Mouse (Mus musculus): ENCODE measurements around the gene Sez6. TPM values are rescaled to one million over a fixed set of nuclear protein-coding genes. Genes with fewer than 3 reads are reported as not detected.
A peak's percentile ranks its signal among the peaks of the same experiment; 100 is the strongest.

Gene Sez6
- polyA plus RNA-seq, 1 experiment from 2014 or later, result 2.0 TPM

DNA sequence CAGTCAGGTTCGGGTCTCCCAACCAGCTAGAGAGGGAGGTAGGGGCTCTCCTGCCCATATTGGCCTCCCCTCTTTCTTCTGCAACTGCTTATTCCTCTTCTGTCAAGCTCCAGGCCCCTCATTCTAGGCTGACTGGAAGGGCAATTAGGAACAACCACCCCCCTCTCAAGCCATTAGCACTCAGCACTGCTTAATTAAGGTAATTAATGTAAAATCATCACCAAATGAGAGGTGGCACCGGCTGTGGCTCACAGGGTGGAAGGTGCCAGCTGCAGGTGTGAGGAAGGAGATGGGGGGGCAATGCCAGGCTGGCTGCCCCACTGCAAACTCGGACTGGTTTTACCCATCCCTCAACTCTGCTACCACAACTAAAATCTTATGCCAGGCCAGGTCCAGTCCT lies 25.8 kb downstream of the Sez6 start:
- Histone ChIP-seq H3K4me2 (replicated peaks) (no peak overlapping the region), H3K4me3 (no peak overlapping the region), H3K4me1 (no peaks in the 10 kb centered on the region), H3K27ac (no peak overlapping the region), H3K9ac (no peak overlapping the region), H3K9me3 (no peaks in the 10 kb centered on the region), H3K36me3 (no peaks in the 10 kb centered on the region), H3K27me3 (peaks cover 27% of the 10 kb centered on the region; the same call in 1 of the 2 replicates)
- WGBS, result 60% methylated on average over 3 of the region's 3 CpGs
- no peak for ATAC-seq (ENCODE audit: insufficient number of reproducible peaks, insufficient read depth, low FRiP score, low TSS enrichment)

DNA sequence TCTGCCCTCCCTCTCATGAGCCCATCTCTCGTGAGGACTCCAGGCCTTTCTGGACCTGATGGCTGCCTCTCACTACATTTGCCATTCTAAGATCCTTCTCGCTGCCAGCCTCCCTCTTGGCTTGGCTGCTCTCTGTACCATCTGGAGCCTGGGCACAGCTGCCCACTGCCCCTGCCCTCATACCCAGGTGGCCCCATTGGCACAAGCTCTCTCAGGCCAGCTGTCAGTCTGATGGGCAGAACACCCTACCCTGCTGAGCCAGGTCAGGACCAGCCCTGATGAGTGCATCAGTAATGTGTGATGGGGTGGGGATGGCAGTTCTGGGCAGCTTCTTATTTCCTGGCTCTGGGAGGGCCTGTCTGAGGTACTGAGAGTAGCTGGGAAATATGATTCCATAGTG lies 27.7 kb downstream of the Sez6 start:
- Histone ChIP-seq H3K9ac (no peak overlapping the region), H3K4me2 (replicated peaks) (no peak overlapping the region), H3K9me3 (no peaks in the 10 kb centered on the region), H3K27ac (no peak overlapping the region), H3K27me3 (peaks cover 32% of the 10 kb centered on the region; the same call in 1 of the 2 replicates), H3K4me1 (no peaks in the 10 kb centered on the region), H3K36me3 (no peaks in the 10 kb centered on the region), H3K4me3 (no peak overlapping the region)
- WGBS, result 88% methylated on average over 2 of the region's 2 CpGs
- no peak for ATAC-seq (ENCODE audit: insufficient number of reproducible peaks, insufficient read depth, low FRiP score, low TSS enrichment)

DNA sequence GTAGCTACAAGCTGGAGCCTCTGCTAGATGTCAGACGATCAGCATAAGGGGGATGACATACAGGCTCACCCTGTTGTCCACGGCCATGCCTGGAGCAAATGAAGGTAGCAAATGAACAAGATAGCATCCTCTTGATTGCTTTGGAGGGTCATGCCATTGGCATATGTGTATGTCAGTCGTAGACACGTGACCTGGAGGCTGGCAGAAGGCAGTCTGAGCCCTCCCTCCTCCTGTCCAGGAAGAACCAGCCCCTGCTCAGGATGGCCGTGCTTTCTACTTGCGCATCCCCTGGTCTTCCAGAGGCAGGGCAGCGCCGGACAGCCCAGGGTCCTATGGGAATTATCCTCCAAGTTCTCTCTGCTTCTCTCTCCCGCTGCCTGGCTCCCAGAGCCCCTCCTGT lies 28.3 kb downstream of the Sez6 start:
- WGBS, result 57% methylated on average over 9 of the region's 9 CpGs
- Histone ChIP-seq H3K4me3 (no peak overlapping the region), H3K4me2 (replicated peaks) (no peak overlapping the region), H3K9me3 (no peaks in the 10 kb centered on the region), H3K27ac (no peak overlapping the region), H3K9ac (no peak overlapping the region), H3K4me1 (no peaks in the 10 kb centered on the region), H3K27me3 (peaks cover 29% of the 10 kb centered on the region; the same call in 1 of the 2 replicates), H3K36me3 (no peaks in the 10 kb centered on the region)
- no peak for ATAC-seq (ENCODE audit: insufficient number of reproducible peaks, insufficient read depth, low FRiP score, low TSS enrichment)

DNA sequence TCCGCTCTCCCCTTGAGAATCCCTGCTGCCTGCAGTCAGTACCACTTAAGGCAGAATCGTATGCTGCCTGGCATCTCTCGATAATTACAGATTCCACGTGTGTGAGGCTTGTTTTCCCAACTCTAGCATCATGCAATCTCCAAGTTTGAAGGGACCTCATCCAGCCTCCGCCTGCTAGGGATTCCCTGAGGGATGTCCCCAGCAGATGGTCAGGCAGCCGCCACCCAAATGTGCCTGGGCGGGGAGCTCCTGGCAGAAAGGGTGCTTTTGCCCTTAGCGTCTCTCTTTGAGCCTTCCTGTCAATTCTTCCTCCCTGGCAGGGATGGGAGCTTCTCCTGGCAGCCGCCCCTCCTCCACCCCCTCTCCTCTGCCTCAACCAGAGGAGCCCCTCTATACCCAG lies 29.6 kb downstream of the Sez6 start:
- ATAC-seq (ENCODE audit: insufficient number of reproducible peaks, insufficient read depth, low FRiP score, low TSS enrichment), result no peak

DNA sequence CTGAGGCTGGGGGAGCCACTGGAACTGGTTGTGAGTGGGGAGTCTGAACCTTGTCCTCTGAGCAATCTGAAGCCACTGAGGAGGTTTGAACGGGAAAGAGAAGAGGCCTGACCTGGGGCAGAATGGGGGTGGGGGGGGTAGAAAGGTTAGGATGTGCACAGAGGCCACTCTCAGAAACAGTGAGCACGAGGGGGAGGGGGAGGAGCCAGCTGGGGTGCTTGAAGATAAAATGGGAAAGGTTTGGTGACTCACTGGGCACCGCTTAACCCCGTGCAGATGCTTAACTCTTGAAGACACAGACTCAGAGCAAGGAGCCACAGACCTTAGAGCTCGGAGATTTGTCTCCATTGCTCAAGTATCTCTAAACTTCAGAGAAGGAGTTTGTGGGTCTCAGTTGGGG lies 30.3 kb downstream of the Sez6 start:
- WGBS, result 40% methylated on average over 5 of the region's 5 CpGs
- Histone ChIP-seq H3K27ac (no peak overlapping the region), H3K9ac (no peak overlapping the region), H3K9me3 (no peaks in the 10 kb centered on the region), H3K4me1 (peaks cover 12% of the 10 kb centered on the region), H3K36me3 (no peaks in the 10 kb centered on the region), H3K4me3 (no peak overlapping the region), H3K4me2 (replicated peaks) (no peak overlapping the region), H3K27me3 (peaks cover 34% of the 10 kb centered on the region; the same call in 1 of the 2 replicates)
- ATAC-seq (ENCODE audit: insufficient number of reproducible peaks, insufficient read depth, low FRiP score, low TSS enrichment), result no peak

More for the DNA sequence above, 29.6 kb downstream of the Sez6 start:
- WGBS, result 52% methylated on average over 9 of the region's 9 CpGs
- H3K4me3 ChIP-seq, result no peak overlapping the region
- H3K36me3 ChIP-seq, result no peaks in the 10 kb centered on the region
- H3K27ac ChIP-seq, result no peak overlapping the region
- no peaks in the 10 kb centered on the region for H3K9me3 ChIP-seq
- no peak overlapping the region for H3K4me2 ChIP-seq (replicated peaks)
- H3K4me1 ChIP-seq, result peaks cover 5% of the 10 kb centered on the region
- no peak overlapping the region for H3K9ac ChIP-seq
- peaks cover 32% of the 10 kb centered on the region; the same call in 1 of the 2 replicates for H3K27me3 ChIP-seq

DNA sequence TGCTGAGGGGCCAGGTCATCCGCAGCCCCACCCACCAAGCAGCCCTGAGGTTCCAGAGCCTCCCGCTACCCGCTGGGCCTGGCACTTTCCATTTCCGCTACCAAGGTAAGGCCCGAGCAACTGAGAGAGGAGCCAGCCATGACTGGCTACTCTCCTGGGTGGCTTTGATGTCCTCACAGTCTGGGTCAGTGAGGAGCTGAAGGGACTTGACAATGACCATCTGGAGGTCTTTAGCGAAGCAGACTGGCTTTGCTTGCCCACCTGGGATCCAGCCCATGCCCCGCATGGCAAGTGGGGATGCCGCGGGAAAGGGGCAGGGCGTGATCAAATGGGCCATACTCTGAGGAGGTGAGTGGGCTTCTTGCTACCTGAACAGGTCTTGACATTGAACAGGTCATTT lies 32.3 kb downstream of the Sez6 start:
- H3K4me2 ChIP-seq (replicated peaks), result no peak overlapping the region
- no peaks in the 10 kb centered on the region for H3K36me3 ChIP-seq
- peaks cover 12% of the 10 kb centered on the region for H3K4me1 ChIP-seq
- no peaks in the 10 kb centered on the region for H3K9me3 ChIP-seq
- no peak overlapping the region; the same call in 1 of the 2 replicates for H3K9ac ChIP-seq
- H3K4me3 ChIP-seq, result no peak overlapping the region
- WGBS, result 91% methylated on average over 10 of the region's 10 CpGs
- H3K27me3 ChIP-seq, result peaks cover 33% of the 10 kb centered on the region; the same call in 1 of the 2 replicates
- no peak for ATAC-seq (ENCODE audit: insufficient number of reproducible peaks, insufficient read depth, low FRiP score, low TSS enrichment)
- H3K27ac ChIP-seq, result no peak overlapping the region

DNA sequence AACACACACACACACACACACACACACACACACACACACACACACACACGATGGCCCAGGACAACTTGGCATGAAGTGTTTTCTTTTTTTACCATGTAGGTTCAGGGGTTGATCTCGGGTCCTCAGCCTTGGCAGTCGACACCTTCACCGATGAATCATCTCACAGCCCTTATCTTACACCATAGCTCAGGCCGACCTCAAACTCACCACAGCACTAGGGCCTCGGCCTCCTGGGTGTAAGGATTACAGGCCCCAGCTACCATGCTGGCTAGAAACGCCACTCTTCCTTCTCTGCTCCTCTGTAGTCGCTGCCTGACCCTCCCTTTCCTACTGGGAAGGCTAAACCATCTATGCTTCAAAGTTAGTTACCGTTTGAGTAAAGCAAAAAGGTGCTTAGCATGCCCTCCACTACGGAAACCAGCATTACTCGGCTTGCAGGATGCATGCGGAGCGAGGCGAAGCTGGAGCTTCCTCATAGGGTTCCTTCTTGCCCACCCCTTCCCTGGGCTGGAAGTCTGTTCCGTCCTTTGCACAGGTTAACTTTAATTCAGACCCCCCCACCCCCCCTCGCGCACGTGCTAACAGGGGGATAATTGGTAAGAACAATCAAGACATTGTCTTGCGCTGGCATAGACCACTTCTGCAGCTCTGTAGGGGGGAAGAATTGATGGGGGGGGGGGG lies 34.0 kb downstream of the Sez6 start:
- ATAC-seq (ENCODE audit: insufficient number of reproducible peaks, insufficient read depth, low FRiP score, low TSS enrichment), result no peak
- no peak overlapping the region for H3K4me3 ChIP-seq
- H3K4me2 ChIP-seq (replicated peaks), result no peak overlapping the region
- H3K27me3 ChIP-seq, result peaks cover 26% of the 10 kb centered on the region; the same call in 1 of the 2 replicates
- H3K36me3 ChIP-seq, result no peaks in the 10 kb centered on the region
- H3K4me1 ChIP-seq, result peaks cover 12% of the 10 kb centered on the region
- WGBS, result 22% methylated on average over 19 of the region's 19 CpGs
- H3K9ac ChIP-seq, result no peak overlapping the region; the same call in 1 of the 2 replicates
- peak overlapping the region; percentile 32 for H3K27ac ChIP-seq
- H3K9me3 ChIP-seq, result no peaks in the 10 kb centered on the region

DNA sequence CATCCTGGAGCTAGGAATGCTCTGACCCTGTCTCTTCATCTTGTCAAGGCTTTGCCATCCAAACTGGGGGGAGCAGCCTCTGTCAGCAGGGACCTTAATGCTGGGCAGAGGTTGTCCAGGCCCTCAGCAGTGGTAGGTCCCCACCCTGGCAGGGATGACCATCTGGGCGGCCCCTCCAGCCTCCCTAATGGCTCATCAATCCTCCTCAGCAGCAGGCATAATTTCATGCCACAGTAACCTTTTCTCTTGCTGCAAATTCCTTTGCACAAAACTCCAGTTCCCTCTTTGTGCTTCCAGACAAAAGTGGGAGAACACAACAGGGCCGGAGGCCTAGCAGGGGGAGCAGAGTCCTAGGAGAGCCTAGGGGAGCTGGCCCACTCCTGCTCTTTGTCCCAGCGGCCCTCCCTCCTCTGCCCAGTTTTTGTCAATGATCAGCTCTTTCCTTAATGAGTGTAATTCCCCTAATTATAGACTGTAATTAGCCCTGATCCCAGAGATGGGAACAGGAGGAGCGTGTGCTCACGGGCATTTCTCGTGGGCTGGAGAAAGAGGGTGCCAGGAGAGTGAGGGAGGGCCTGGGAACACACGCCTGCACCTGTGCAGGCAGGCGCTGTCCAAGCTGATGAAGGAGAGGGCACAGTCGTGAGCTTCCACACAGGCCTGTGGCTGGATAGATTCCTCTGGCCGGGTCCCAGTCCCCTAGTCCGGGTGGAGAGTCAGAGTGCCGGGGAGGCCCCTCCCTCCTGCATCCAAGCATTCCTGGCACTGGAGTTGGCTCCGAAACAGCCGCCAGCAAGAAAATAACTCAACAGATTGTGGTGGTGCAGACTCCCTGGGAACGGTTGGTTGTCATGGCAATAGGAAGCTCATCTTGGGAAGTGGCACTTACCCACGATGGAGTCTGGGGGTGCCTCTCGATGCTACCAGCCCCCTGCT lies 34.8 kb downstream of the Sez6 start:
- H3K4me3 ChIP-seq, result no peak overlapping the region
- no peaks in the 10 kb centered on the region for H3K9me3 ChIP-seq
- no peaks in the 10 kb centered on the region for H3K36me3 ChIP-seq
- no peak overlapping the region; the same call in 1 of the 2 replicates for H3K9ac ChIP-seq
- H3K4me2 ChIP-seq (replicated peaks), result no peak overlapping the region
- H3K4me1 ChIP-seq, result peaks cover 12% of the 10 kb centered on the region
- peaks cover 22% of the 10 kb centered on the region; the same call in 1 of the 2 replicates for H3K27me3 ChIP-seq
- H3K27ac ChIP-seq, result peak overlapping the region; percentile 32
- no peak for ATAC-seq (ENCODE audit: insufficient number of reproducible peaks, insufficient read depth, low FRiP score, low TSS enrichment)
- 14% methylated on average over 17 of the region's 17 CpGs for WGBS

DNA sequence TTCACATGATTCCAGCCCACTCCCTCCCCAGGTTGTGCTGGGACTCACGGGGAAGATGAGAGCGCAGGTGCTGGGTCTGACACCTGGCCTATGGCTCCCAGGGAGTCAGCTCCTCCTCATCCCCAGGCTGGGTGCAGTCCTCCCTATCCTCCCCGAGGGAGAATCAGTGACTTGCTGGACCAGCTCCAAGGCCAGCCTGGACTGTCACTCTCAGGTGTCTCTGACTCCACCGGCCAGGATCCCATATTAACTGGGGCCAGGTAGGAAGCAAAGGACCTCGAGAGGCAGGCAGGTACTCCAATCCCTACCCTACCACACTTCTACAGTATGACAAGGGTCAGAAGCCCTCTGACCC lies 35.4 kb downstream of the Sez6 start:
- Histone ChIP-seq H3K4me3 (no peak overlapping the region), H3K27ac (no peak overlapping the region; the same call in 1 of the 2 replicates), H3K4me1 (peaks cover 12% of the 10 kb centered on the region), H3K27me3 (peaks cover 17% of the 10 kb centered on the region; the same call in 1 of the 2 replicates), H3K4me2 (replicated peaks) (no peak overlapping the region), H3K9me3 (no peaks in the 10 kb centered on the region), H3K36me3 (no peaks in the 10 kb centered on the region), H3K9ac (no peak overlapping the region)
- 60% methylated on average over 5 of the region's 5 CpGs for WGBS
- ATAC-seq (ENCODE audit: insufficient number of reproducible peaks, insufficient read depth, low FRiP score, low TSS enrichment), result no peak

DNA sequence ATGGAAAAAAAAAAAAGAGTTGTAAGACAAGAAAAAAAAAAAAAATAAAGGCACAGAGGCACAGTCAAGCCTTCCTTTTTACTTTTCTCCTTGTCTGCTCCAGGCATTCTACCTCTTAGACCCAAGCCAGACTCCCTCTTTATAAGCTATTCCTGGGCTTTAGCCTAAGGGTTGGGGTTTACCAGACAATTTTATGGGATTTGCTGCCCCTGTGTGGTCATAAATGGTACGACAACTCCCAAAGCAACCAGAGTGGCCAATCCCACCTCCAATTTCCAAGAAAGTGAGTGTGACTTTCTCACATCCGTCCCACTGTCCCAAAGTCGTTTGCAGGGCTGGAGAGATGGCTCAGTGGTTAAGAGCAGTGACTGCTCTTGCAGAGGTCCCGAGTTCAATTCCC lies 36.5 kb downstream of the Sez6 start:
- H3K9me3 ChIP-seq, result no peaks in the 10 kb centered on the region
- H3K4me1 ChIP-seq, result peaks cover 12% of the 10 kb centered on the region
- no peak overlapping the region for H3K27ac ChIP-seq
- no peak overlapping the region for H3K4me3 ChIP-seq
- H3K9ac ChIP-seq, result no peak overlapping the region
- no peak overlapping the region for H3K4me2 ChIP-seq (replicated peaks)
- no peak for ATAC-seq (ENCODE audit: insufficient number of reproducible peaks, insufficient read depth, low FRiP score, low TSS enrichment)
- H3K36me3 ChIP-seq, result no peaks in the 10 kb centered on the region
- 3% methylated on average over 4 of the region's 4 CpGs for WGBS
- peaks cover 14% of the 10 kb centered on the region; the same call in 1 of the 2 replicates for H3K27me3 ChIP-seq

DNA sequence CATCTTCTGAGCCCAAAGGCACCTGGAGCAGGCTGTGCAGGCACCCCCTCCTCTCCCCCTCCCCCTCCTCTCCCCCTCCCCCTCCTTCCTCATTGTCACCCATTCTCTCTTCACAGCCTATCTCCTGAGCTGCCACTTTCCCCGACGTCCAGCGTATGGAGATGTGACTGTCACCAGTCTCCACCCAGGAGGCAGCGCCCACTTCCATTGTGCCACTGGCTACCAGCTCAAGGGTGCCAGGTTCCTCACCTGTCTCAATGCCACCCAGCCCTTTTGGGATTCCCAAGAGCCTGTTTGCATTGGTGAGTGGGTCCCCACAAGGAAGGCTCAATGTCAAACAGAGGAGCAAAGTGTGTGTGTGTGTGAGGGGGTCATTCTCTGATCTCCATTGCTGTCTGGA lies 38.2 kb downstream of the Sez6 start:
- Histone ChIP-seq H3K27ac (no peak overlapping the region), H3K36me3 (no peaks in the 10 kb centered on the region), H3K9me3 (no peaks in the 10 kb centered on the region), H3K9ac (no peak overlapping the region), H3K4me2 (replicated peaks) (no peak overlapping the region), H3K4me1 (peaks cover 12% of the 10 kb centered on the region), H3K27me3 (peaks cover 14% of the 10 kb centered on the region; the same call in 1 of the 2 replicates), H3K4me3 (no peak overlapping the region)
- WGBS, result 79% methylated on average over 4 of the region's 4 CpGs
- no peak for ATAC-seq (ENCODE audit: insufficient number of reproducible peaks, insufficient read depth, low FRiP score, low TSS enrichment)

Data from embryonic facial prominence, embryonic 12.5 days (tissue).